Mouse (Mus musculus) intestine, postnatal 0 days (tissue): ENCODE measurements at regions not wholly inside any gene's neighbourhood (a gene's known extent, or its start where the extent isn't known, plus 50 kb on each side); places are given as distances from the start of the nearest gene placed in this dataset.

Source experiments
- ATAC-seq: fragments of 200-750 bp; cut with Nextera tagmentation; 2 replicates; pipeline ENCODE4 v1.8.0; 2017; ENCODE audit warnings: mild to moderate bottlenecking, moderate TSS enrichment, moderate library complexity
- H3K27ac ChIP-seq: fragments of 300-500 bp; sonication (generic); 2 replicates; pipeline ENCODE4 v1.5.1; 2014; ENCODE audit warnings: mild to moderate bottlenecking, low read depth, low read length, moderate library complexity
- H3K27me3 ChIP-seq: fragments of 300-500 bp; sonication (generic); replicated peaks from 2 replicates; pipeline ENCODE4 v1.6.1; 2014; ENCODE audit warnings: low read length, mixed read lengths; ENCODE audit not compliant: control insufficient read depth, insufficient read depth
- H3K36me3 ChIP-seq: fragments of 300-500 bp; sonication (generic); 2 replicates; pipeline ENCODE4 v1.6.1; 2014; ENCODE audit warnings: mild to moderate bottlenecking, moderate library complexity; ENCODE audit not compliant: control insufficient read depth, insufficient read depth
- H3K4me1 ChIP-seq: fragments of 300-500 bp; sonication (generic); replicated peaks from 2 replicates; pipeline ENCODE4 v1.6.1; 2014; ENCODE audit warnings: antibody characterized with exemption, low read length, mixed read lengths; ENCODE audit not compliant: control insufficient read depth, insufficient read depth
- H3K4me2 ChIP-seq: fragments of 300-500 bp; sonication (generic); replicated peaks from 2 replicates; pipeline ENCODE4 v1.6.1; 2014; ENCODE audit warnings: low read depth, mild to moderate bottlenecking, moderate library complexity
- H3K4me3 ChIP-seq: fragments of 300-500 bp; sonication (generic); 2 replicates; pipeline ENCODE4 v1.5.1; 2014; ENCODE audit warnings: low read depth, low read length
- H3K9ac ChIP-seq: fragments of 300-500 bp; sonication (generic); 2 replicates; pipeline ENCODE4 v1.6.1; 2014; ENCODE audit warnings: mild to moderate bottlenecking, low read depth, low read length
- H3K9me3 ChIP-seq: fragments of 300-500 bp; sonication (generic); 2 replicates; pipeline ENCODE4 v1.6.1; 2016; ENCODE audit warnings: mixed run types; ENCODE audit not compliant: control insufficient read depth
- CTCF ChIP-seq: sonication (generic); IDR thresholded peaks from 2 replicates; pipeline ENCODE4 v1.5.1; 2016; ENCODE audit warnings: low read depth, mild to moderate bottlenecking, control low read depth, antibody characterized with exemption, moderate library complexity
- WGBS: fragments of 180-500 bp; shearing (Covaris S2); extraction: QIAGEN DNeasy Blood & Tissue Kit; methylation state at CpG from one replicate; pipeline ENCODE4 v1.1.7; 2014; 5-methylcytosine and 5-hydroxymethylcytosine counted together

DNA sequence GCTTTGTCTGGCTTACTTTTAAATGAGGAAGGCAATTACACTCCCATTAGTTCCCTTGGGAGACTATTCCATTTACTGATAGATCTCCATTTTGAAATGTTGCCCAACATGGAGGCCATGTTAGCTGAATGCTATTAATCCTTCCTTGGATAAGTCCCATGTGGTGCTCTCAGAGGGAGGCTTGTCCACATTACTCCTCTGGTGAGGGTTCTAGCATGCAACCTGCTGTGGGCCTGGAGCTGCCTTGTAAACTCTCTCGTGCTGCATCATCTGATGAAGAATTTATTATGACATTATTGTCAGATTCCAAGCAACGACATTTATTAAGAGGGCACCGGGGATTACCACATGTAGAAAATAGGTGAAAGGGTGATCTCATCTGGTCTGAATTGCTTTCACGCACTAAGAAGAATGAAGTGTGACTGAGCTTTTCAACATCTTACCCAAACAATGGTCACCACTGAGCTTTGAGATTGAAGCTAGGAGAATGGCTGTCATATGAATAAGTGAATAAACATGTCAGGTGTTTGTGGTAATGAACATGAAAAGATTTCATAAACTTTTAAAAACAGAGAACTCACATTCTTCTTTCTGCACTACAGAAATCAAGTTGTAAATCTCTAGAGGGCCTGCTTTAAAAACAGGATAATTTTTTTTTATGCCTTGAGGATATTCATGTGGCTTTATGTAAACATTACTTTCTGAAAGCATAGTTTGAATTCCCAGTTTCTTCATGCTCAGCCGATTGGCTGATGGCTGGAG, 495.3 kb downstream of the Ttll7 start:
- 65% methylated on average over 5 of the region's 5 CpGs for WGBS
- Histone ChIP-seq H3K4me2 (no peak overlapping the region), H3K9me3 (no peaks in the 10 kb centered on the region), H3K9ac (no peak overlapping the region), H3K4me1 (no peaks in the 10 kb centered on the region), H3K4me3 (no peak overlapping the region), H3K36me3 (no peaks in the 10 kb centered on the region), H3K27ac (no peak overlapping the region), H3K27me3 (no peaks in the 10 kb centered on the region)
- ATAC-seq: no peak
- TF ChIP-seq CTCF: no peak

GRCm38 (mm10) chr3:147387077-147387476, 534.9 kb downstream of the Ttll7 start:
- no peak for ATAC-seq
- no peak overlapping the region for H3K4me3 ChIP-seq
- no peaks in the 10 kb centered on the region for H3K9me3 ChIP-seq
- no peak overlapping the region for H3K4me2 ChIP-seq
- no peaks in the 10 kb centered on the region for H3K27me3 ChIP-seq
- no peak for TF ChIP-seq CTCF
- H3K9ac ChIP-seq: no peak overlapping the region
- no peaks in the 10 kb centered on the region for H3K4me1 ChIP-seq
- H3K27ac ChIP-seq: no peak overlapping the region
- H3K36me3 ChIP-seq: no peaks in the 10 kb centered on the region
- WGBS: 87% methylated on average over 5 of the region's 5 CpGs

GRCm38 (mm10) chr3:147398298-147398697, 546.1 kb downstream of the Ttll7 start:
- H3K4me1 ChIP-seq: no peaks in the 10 kb centered on the region
- H3K4me3 ChIP-seq: no peak overlapping the region
- no peak overlapping the region for H3K27ac ChIP-seq
- WGBS: 78% methylated on average over 8 of the region's 8 CpGs
- no peak overlapping the region for H3K4me2 ChIP-seq
- H3K36me3 ChIP-seq: no peaks in the 10 kb centered on the region
- no peak for ATAC-seq
- H3K27me3 ChIP-seq: no peaks in the 10 kb centered on the region
- no peaks in the 10 kb centered on the region for H3K9me3 ChIP-seq
- H3K9ac ChIP-seq: no peak overlapping the region
- TF ChIP-seq CTCF: no peak

DNA sequence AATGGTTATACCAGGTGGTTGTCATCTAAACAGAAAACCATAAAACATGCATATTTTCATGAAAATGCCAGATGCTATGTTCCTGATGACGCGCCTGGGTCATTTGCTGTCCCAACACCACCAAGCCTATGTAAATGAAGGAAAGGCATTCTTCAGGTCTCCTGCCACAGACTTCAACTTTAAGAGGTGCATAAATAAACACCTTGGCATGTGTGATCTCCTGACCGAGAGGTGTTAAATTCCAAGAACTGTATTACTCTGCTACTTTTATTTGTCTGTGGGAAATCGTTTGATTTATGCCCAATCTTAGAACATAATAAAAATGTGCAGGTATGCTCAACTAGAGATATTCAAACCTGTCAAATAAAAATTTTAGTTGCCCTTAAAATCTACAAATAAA, 560.1 kb downstream of the Ttll7 start:
- Histone ChIP-seq H3K36me3 (no peaks in the 10 kb centered on the region), H3K4me3 (no peak overlapping the region), H3K27ac (no peak overlapping the region), H3K27me3 (no peaks in the 10 kb centered on the region), H3K4me1 (no peaks in the 10 kb centered on the region), H3K9me3 (no peaks in the 10 kb centered on the region), H3K9ac (no peak overlapping the region), H3K4me2 (no peak overlapping the region)
- 75% methylated on average over 4 of the region's 4 CpGs for WGBS
- ATAC-seq: no peak
- TF ChIP-seq CTCF: no peak

- Histone ChIP-seq H3K27ac (no peak overlapping the region), H3K9ac (no peak overlapping the region), H3K36me3 (no peaks in the 10 kb centered on the region), H3K4me1 (no peaks in the 10 kb centered on the region), H3K4me2 (no peak overlapping the region), H3K27me3 (no peaks in the 10 kb centered on the region), H3K4me3 (no peak overlapping the region), H3K9me3 (no peaks in the 10 kb centered on the region)
- WGBS: 52% methylated on average over 3 of the region's 3 CpGs
- no peak for TF ChIP-seq CTCF
- no peak for ATAC-seq
Observed at GRCm38 (mm10) chr3:147416926-147417325, 564.8 kb downstream of the Ttll7 start.

DNA sequence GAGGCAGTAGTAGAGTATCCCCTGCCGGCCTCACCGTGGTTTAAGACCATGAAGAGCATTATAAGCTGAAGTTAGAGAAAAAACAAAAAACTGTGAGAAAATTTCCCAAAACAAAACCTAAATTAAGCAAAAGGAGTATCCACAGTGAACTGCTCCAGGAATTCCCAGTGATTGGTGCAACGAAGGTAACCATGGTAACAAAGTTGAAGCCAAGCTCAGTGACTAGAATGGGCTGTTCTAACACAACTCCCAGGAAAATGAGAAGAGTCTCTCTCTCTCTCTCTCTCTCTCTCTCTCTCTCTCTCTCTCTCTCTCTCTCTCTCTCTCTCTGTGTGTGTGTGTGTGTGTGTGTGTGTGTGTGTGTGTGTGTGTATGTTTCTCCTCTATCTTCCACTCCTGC, 567.0 kb downstream of the Ttll7 start:
- Histone ChIP-seq H3K9ac (no peak overlapping the region), H3K27ac (no peak overlapping the region), H3K27me3 (no peaks in the 10 kb centered on the region), H3K4me3 (no peak overlapping the region), H3K4me1 (no peaks in the 10 kb centered on the region), H3K9me3 (no peaks in the 10 kb centered on the region), H3K4me2 (no peak overlapping the region), H3K36me3 (no peaks in the 10 kb centered on the region)
- ATAC-seq: no peak
- TF ChIP-seq CTCF: no peak
- WGBS: 59% methylated on average over 3 of the region's 3 CpGs
